Mouse (Mus musculus) heart, embryonic 12.5 days (tissue): ENCODE results near the gene Pak1ip1. TPM values are rescaled to one million over a fixed set of nuclear protein-coding genes. Genes with fewer than 3 reads are reported as not detected.

ENCODE experiments used
- ATAC-seq: fragments of 200-750 bp; cut with Nextera tagmentation; 2 replicates; pipeline ENCODE4 v1.8.0; 2017; ENCODE audit warnings: moderate TSS enrichment, moderate library complexity; ENCODE audit not compliant: insufficient number of reproducible peaks, low FRiP score
- H3K27ac ChIP-seq: fragments of 300-500 bp; sonication (generic); 2 replicates; pipeline ENCODE4 v1.5.1; 2016; ENCODE audit warnings: mild to moderate bottlenecking, moderate library complexity; ENCODE audit not compliant: poor library complexity, severe bottlenecking
- H3K27me3 ChIP-seq: fragments of 300-500 bp; sonication (generic); replicated peaks from 2 replicates; pipeline ENCODE4 v1.6.1; 2016; ENCODE audit warnings: mild to moderate bottlenecking, moderate library complexity
- H3K36me3 ChIP-seq: fragments of 300-500 bp; sonication (generic); 2 replicates; pipeline ENCODE4 v1.6.1; 2016; ENCODE audit warnings: mild to moderate bottlenecking, moderate library complexity
- H3K4me1 ChIP-seq: fragments of 300-500 bp; sonication (generic); replicated peaks from 2 replicates; pipeline ENCODE4 v1.6.1; 2016; ENCODE audit warnings: mild to moderate bottlenecking
- H3K4me2 ChIP-seq: fragments of 300-500 bp; sonication (generic); 2 replicates; pipeline ENCODE4 v1.6.1; 2016; ENCODE audit warnings: mild to moderate bottlenecking, moderate library complexity
- H3K4me3 ChIP-seq: fragments of 300-500 bp; sonication (generic); 2 replicates; pipeline ENCODE4 v1.5.1; 2016; ENCODE audit warnings: mild to moderate bottlenecking
- H3K9ac ChIP-seq: fragments of 300-500 bp; sonication (generic); 2 replicates; pipeline ENCODE4 v1.6.1; 2016; ENCODE audit warnings: mild to moderate bottlenecking, moderate library complexity
- H3K9me3 ChIP-seq: fragments of 300-500 bp; sonication (generic); replicated peaks from 2 replicates; pipeline ENCODE4 v1.6.1; 2016; ENCODE audit warnings: mild to moderate bottlenecking, moderate library complexity
- WGBS: fragments of 180-500 bp; shearing (Covaris S2); methylation state at CpG from one replicate; pipeline ENCODE4 v1.1.7; 2016; 5-methylcytosine and 5-hydroxymethylcytosine counted together
- polyA plus RNA-seq: library from polyadenylated mRNA; unstranded; fragments of >200 nt; fragmentation: Nextera tagmentation; extraction: Ambion mirVana; gene quantifications from 2 replicates; pipeline ENCODE4 v1.2.1, GENCODE M21; 2016

Gene Pak1ip1
- polyA plus RNA-seq, 1 experiment from 2014 or later: 55.5 TPM

DNA sequence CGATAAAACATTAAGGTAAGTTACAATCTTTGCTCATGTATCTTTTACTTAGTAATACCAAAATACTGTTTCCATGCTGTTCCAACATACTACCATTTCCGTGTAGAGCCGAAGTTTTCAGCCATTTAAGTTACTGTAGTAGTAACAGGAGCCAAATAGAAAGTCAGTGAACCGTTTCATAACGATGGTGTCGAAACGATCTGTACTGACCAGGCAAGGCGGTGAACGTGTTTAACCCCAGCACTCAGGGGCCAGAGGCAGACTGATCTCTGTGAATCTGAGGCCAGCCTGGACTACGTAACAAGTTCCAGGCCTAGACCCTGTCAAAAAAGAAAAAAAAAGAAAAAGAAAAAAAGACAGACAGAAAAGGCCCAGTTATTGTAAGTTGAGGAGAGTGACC, 7.4 kb downstream of the Pak1ip1 start:
- Histone ChIP-seq H3K9ac (no peak overlapping the region), H3K27ac (no peak overlapping the region), H3K4me1 (no peaks in the 10 kb centered on the region), H3K27me3 (no peaks in the 10 kb centered on the region), H3K36me3 (peaks cover 90% of the 10 kb centered on the region), H3K4me2 (no peak overlapping the region), H3K9me3 (no peaks in the 10 kb centered on the region), H3K4me3 (no peak overlapping the region)
- no peak for ATAC-seq
- WGBS: 95% methylated on average over 10 of the region's 10 CpGs

DNA sequence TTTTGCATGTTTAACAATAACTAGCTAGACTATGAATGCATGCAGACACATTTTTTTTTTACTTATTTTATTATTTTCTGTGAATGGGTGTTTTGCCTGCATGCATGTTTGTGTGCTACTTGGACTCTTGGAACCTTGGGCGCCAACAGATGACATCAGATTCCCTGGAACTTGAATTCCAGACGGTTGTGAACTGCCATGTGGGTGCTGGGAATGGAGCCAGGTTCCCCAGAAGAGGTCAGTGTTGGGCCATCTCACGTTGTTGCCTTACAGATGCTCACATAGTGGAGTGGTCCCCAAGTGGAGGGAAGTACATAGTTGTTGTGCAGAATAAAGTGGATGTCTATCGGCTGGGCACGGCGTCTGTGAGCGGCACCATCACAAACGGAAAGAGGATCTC, 8.1 kb downstream of the Pak1ip1 start:
- Histone ChIP-seq H3K4me2 (no peak overlapping the region), H3K36me3 (peaks cover 93% of the 10 kb centered on the region)
- WGBS: 82% methylated on average over 8 of the region's 8 CpGs

DNA sequence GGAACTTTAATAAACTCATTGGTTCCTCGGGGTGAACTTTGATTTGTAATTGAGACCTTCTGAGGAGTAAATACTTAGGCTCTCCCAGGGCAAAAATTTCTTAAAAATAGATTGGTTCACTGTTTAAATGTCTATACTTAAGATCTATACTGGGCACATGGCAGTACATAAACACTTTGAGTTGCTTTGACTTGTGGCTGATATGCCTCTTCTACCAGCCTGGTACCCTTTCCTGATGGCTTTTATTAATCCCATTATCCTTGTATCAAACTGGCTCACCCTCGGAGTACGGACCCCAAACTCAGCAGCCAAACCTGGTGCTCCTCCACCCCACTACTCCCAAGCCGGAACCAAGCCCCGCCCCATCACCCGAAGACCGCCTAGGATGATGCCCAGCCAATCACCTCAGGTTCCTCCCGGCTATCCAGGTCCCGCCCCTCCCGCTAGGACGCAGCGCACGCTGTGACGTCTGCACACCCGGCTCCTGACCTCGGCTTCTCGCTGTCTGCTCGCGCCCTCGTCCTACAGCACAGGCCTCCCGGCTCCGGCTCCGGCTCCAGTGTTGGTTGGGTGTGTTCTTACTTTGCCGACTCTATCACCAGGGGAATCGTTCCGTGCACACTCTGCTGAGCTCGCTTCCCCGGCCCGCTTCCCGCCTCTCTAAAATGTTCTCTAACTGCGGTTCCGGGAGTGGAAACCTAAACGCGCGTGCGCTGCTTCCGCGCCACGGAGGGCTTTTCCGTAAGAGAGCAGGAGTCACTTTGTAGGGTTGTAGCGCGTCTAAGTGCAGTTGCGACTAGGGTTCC, 15.2 kb downstream of the Pak1ip1 start, which contains the start of gene Tmem14c:
TSS of gene Tmem14c (plus strand) at position 464 of the 806 bp plus-strand sequence.
- H3K9ac ChIP-seq: peak within 1 kb of the TSS; percentile 79
- H3K27ac ChIP-seq: peak within 1 kb of the TSS; percentile 86
- no peaks in the 10 kb centered on the region for H3K27me3 ChIP-seq
- ATAC-seq: peak; percentile 95
- H3K4me2 ChIP-seq: peak within 1 kb of the TSS; percentile 83
- H3K4me1 ChIP-seq: peaks cover 33% of the 10 kb centered on the region
- no peaks in the 10 kb centered on the region for H3K9me3 ChIP-seq
- H3K36me3 ChIP-seq: peaks cover 65% of the 10 kb centered on the region
- WGBS: under 1% methylated on average over 43 of the region's 43 CpGs
- H3K4me3 ChIP-seq: peak within 1 kb of the TSS; percentile 70

More for the DNA sequence above, 8.1 kb downstream of the Pak1ip1 start:
- H3K4me3 ChIP-seq: no peak overlapping the region
- H3K9ac ChIP-seq: no peak overlapping the region
- no peak overlapping the region for H3K27ac ChIP-seq
- H3K27me3 ChIP-seq: no peaks in the 10 kb centered on the region
- no peaks in the 10 kb centered on the region for H3K9me3 ChIP-seq
- ATAC-seq: no peak
- no peaks in the 10 kb centered on the region for H3K4me1 ChIP-seq

DNA sequence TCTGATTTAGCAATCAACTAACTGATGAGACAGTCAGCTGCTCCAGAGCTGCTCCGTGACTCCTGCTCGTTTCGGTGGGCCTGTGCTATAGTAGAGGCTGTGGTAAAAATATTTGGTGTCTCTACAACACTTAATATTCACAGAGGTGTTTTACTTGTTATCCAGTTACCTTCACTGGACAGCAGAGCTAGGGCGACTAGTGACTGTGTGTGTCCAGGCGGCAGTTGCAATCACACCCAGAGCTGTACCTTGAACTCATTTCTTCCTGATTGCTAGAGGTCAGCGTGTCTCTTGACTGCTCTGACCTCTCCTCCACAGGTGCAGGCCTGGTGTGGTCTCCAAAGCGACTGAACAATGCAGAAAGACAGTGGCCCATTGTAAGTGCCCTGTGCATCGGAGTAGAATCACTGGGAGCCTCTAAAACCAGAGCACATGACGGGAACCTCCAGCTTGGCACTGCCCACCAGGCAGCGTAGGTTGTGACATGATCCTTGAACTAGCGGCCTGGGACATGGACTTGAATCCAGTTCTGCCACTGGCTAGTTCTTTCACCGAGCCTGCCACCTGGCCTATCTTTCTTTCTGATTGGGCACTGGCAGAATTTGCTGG, 16.1 kb downstream of the Pak1ip1 start:
- Histone ChIP-seq H3K9me3 (no peaks in the 10 kb centered on the region), H3K27me3 (no peaks in the 10 kb centered on the region), H3K9ac (peak overlapping the region; percentile 79), H3K27ac (peak overlapping the region; percentile 86), H3K4me2 (peak overlapping the region; percentile 83), H3K36me3 (peaks cover 66% of the 10 kb centered on the region), H3K4me3 (peak overlapping the region; percentile 70), H3K4me1 (peaks cover 39% of the 10 kb centered on the region)
- no peak for ATAC-seq
- 46% methylated on average over 12 of the region's 12 CpGs for WGBS

DNA sequence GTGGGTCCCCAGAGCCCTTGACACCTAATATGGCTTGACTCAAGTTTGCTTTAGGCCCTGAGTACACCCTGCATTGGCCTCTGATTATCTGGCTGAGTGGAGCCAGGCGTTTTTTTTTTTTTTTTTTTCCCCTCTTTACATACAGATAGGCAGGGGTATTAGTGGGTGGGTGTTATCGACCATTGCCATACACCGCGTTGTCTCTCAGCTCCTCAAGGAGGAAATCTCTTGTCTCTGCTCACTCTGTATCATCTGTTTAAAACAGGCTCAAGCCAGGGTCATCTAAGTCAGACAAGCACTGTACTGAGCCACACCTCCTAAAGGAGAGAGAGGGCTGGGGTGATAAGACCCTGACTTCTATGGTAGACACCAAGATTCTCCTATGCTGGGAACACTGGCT, 17.0 kb downstream of the Pak1ip1 start:
- peaks cover 41% of the 10 kb centered on the region for H3K4me1 ChIP-seq
- H3K9ac ChIP-seq: peak overlapping the region; percentile 10
- H3K27ac ChIP-seq: no peak overlapping the region
- H3K27me3 ChIP-seq: no peaks in the 10 kb centered on the region
- H3K36me3 ChIP-seq: peaks cover 65% of the 10 kb centered on the region
- peak; percentile 69 for ATAC-seq
- H3K4me3 ChIP-seq: peak overlapping the region; percentile 70; the same call in 1 of the 2 replicates
- no peaks in the 10 kb centered on the region for H3K9me3 ChIP-seq
- 55% methylated on average over 4 of the region's 4 CpGs for WGBS
- H3K4me2 ChIP-seq: peak overlapping the region; percentile 83

DNA sequence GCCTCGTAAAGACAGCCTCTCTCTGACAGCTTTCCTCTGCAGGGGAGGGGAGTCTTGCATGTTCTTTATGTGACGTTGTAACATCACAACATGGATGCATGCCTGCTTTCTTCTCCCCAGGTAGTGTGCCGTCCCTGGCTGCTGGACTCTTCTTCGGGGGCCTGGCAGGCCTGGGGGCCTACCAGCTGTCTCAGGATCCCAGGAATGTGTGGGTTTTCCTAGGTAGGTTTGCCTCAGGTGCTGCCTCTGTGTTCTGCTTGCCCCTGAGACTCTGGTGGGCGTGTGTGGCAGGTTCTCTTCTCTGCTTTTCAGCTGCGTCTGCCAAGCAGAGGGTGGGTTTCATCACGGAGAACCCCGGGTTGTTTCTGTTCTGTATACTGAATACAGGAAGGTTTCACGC, 17.4 kb downstream of the Pak1ip1 start:
- no peak overlapping the region for H3K4me3 ChIP-seq
- no peak overlapping the region; the same call in 1 of the 2 replicates for H3K9ac ChIP-seq
- no peaks in the 10 kb centered on the region for H3K27me3 ChIP-seq
- no peaks in the 10 kb centered on the region for H3K9me3 ChIP-seq
- peaks cover 41% of the 10 kb centered on the region for H3K4me1 ChIP-seq
- peak overlapping the region; percentile 43 for H3K4me2 ChIP-seq
- ATAC-seq: no peak
- H3K27ac ChIP-seq: no peak overlapping the region; the same call in 1 of the 2 replicates
- WGBS: 81% methylated on average over 9 of the region's 9 CpGs
- peaks cover 64% of the 10 kb centered on the region for H3K36me3 ChIP-seq

DNA sequence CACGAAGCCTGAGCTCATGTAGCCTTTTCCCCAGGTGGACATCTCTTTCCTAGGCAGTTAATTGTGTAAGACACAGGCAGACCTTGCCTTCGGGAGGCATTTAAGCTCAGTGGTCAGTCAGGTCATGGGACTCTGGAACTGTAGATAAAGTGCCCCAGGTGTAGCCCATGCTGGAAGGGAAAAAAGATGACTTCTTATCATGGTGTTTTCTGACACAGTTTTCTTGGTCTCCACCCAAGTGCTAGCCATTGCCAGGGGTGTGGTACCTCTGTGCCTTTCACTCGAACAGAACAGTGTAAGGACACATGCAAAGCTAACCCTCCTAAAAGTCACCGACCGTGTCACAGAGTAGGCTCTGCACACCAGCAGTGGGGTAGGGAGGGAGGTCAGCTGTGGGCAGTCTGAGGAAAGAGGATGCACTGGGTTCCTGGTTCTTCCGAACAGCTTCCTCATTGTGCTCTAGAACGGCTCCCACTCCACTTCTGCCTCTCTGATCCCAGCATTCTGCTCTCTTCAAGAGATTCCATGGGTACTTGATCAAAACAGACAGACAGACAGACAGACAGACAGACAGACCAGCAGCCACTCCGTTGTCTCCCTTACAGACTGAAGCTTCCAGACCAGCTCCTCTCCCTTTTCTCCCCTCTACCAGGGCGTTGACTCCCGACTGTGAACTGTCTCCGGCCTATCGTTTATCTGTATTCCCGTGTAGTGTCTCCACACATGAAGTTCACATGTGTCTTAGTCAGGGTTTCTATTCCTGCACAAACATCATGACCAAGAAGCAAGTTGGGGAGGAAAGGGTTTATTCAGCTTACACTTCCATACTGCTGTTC, 18.2 kb downstream of the Pak1ip1 start:
- H3K4me1 ChIP-seq: peaks cover 41% of the 10 kb centered on the region
- no peaks in the 10 kb centered on the region for H3K27me3 ChIP-seq
- ATAC-seq: peak; percentile 7; the same call in 1 of the 2 replicates
- H3K9ac ChIP-seq: no peak overlapping the region
- H3K4me2 ChIP-seq: peak overlapping the region; percentile 43
- peaks cover 64% of the 10 kb centered on the region for H3K36me3 ChIP-seq
- H3K27ac ChIP-seq: peak overlapping the region; percentile 51
- WGBS: 87% methylated on average over 13 of the region's 13 CpGs
- H3K4me3 ChIP-seq: peak overlapping the region; percentile 8; the same call in 1 of the 2 replicates
- no peaks in the 10 kb centered on the region for H3K9me3 ChIP-seq

DNA sequence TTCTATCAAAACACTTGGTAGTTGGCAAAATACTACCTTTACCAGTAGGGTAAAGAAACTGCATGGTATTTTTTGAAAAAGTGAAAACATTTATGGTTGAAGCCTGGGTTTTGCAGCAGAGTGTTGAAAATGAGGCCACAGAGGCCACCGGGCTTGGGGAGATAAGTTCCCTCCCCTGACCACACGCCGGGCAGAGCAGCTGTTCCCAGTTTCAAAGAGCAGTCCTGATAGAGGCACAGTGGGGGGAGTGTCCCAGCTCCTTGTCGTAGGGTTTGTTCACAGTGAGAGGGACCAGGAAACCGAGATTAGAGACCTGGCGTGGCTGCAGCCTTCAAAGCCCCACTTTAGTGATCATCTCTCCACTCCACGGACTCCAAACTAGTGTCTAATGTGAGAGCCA, 19.7 kb downstream of the Pak1ip1 start:
- Histone ChIP-seq H3K9ac (no peak overlapping the region), H3K4me2 (peak overlapping the region; percentile 18), H3K4me3 (no peak overlapping the region), H3K9me3 (no peaks in the 10 kb centered on the region), H3K27ac (no peak overlapping the region), H3K4me1 (peaks cover 38% of the 10 kb centered on the region), H3K36me3 (peaks cover 64% of the 10 kb centered on the region), H3K27me3 (no peaks in the 10 kb centered on the region)
- peak; percentile 53; the same call in 1 of the 2 replicates for ATAC-seq
- WGBS: 17% methylated on average over 7 of the region's 7 CpGs

DNA sequence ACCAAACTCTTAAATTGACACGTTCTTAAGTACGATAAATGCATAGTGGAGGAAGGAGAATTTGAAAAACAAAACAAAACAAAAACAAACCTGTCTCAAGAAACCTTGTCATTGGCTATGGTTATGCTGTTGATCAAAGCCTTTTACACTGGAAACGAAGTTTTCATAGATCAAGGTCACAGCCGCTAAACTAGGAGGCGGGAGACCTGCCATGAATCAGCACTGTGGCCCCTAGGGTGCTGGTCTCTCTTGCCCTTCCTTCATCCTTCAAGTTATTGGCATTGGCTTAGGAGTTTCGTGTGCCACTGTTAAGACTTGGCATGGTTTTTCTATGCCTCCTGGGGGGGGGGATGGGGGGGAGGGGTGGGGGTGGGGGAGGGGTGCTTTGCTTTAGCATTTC, 20.8 kb downstream of the Pak1ip1 start:
- Histone ChIP-seq H3K9me3 (no peaks in the 10 kb centered on the region), H3K36me3 (peaks cover 64% of the 10 kb centered on the region), H3K27ac (no peak overlapping the region), H3K27me3 (no peaks in the 10 kb centered on the region), H3K4me2 (no peak overlapping the region), H3K9ac (no peak overlapping the region), H3K4me3 (no peak overlapping the region), H3K4me1 (peaks cover 37% of the 10 kb centered on the region)
- 84% methylated on average over 6 of the region's 6 CpGs for WGBS
- ATAC-seq: no peak

DNA sequence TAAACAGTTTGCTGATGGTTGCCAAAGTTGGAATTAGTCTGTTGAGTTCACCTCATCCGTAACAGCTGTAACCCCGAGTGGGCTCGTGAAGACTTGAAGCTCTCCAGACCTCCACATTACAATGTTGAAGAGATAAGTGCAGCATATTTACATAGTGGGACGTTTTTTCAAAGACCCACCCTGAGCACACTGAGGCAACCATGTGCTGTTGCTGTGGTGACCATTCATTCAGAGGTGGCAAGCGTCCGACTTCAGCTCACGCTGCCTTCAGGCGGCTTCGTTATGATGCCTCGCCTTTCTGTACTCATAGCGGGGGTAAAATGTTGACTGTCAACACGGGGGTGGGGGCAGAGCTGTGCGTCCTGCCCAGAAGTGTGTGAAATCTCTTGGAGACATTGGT, 21.3 kb downstream of the Pak1ip1 start:
- WGBS: 71% methylated on average over 13 of the region's 13 CpGs
- Histone ChIP-seq H3K36me3 (peaks cover 64% of the 10 kb centered on the region), H3K9me3 (no peaks in the 10 kb centered on the region), H3K4me1 (peaks cover 32% of the 10 kb centered on the region), H3K27ac (no peak overlapping the region), H3K4me2 (no peak overlapping the region), H3K4me3 (no peak overlapping the region), H3K9ac (no peak overlapping the region), H3K27me3 (no peaks in the 10 kb centered on the region)
- ATAC-seq: no peak

DNA sequence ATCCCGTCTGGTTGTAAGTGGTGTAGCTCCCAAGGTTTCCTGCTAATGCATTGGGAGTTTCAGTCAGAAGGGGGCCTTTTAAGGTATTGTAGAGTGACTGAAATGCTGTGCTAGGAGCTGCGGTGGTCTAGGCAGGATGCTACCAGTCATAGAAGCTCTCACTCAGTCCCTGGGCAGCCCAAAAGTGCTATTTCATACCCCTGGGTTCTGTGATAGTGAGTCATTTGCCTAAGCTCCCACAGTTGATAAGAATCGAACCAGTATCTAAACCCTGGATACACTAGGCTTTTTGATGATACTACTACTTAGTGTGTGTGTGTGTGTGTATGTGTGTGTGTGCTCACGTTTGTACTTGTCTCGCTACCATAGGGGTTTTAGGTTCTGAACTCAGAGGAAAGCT, 29.3 kb downstream of the Pak1ip1 start:
- H3K27me3 ChIP-seq: no peaks in the 10 kb centered on the region
- 59% methylated on average over 5 of the region's 5 CpGs for WGBS
- H3K4me1 ChIP-seq: no peaks in the 10 kb centered on the region
- H3K4me3 ChIP-seq: no peak overlapping the region
- H3K36me3 ChIP-seq: no peaks in the 10 kb centered on the region
- H3K9me3 ChIP-seq: no peaks in the 10 kb centered on the region
- ATAC-seq: no peak
- H3K27ac ChIP-seq: no peak overlapping the region
- H3K4me2 ChIP-seq: no peak overlapping the region
- H3K9ac ChIP-seq: no peak overlapping the region
